Mouse (Mus musculus): ENCODE results near the gene Rnf185. TPM values are rescaled to one million over a fixed set of nuclear protein-coding genes. Genes with fewer than 3 reads are reported as not detected.

Rnf185 gene
- total RNA-seq, 2 experiments from 2014 or later, result 15.1 to 16.1 TPM

DNA sequence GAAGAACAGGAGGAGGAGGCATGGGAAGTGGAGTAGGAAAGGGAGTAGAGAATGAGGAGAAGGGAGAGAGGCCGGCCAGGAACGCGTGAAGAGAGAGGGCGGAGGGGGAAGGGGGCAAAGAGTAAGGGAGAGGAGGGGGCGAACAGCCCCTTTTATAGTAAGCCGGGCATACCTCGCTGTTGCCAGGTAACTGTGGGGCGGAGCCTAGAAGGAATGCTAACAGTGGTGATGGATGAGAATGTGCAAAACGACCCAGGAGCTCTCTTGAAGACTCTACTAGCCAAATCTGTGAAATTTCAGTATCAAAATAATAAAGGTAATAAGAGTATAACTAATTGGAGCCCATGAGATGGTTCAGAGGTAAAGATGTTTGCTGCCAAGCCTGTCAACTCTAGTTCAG, 606 bp upstream of the Rnf185 start:
- intact Hi-C loops (cut with DNase I), result no loop called here
- no peak for DNase-seq

DNA sequence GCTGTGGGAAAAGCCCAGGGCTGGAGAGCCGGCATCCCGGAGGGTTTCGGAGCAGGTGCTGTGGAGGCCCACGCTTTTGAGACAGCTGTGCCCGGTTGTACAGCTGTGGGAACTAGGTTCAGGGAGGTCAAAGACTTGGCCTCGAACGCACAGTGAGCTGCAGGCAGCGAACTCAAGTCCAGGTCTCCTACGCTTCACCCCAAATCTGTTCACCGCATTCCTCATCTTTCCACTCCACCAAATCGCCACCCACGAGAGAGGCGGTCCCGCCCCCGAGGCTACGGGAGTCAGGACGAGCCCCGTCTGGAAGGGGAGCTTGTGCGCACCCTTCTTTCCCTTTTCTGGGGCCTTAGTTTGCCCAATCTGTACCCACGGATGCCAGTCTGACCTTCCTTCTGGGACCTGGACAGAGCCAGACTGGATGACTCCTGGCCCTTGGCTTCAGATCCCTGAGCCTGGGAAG, 431 bp downstream of the Rnf185 start:
- intact Hi-C loops (cut with DNase I), result no loop called here
- DNase-seq, result peak in 1 of 2 experiments; percentile 45

DNA sequence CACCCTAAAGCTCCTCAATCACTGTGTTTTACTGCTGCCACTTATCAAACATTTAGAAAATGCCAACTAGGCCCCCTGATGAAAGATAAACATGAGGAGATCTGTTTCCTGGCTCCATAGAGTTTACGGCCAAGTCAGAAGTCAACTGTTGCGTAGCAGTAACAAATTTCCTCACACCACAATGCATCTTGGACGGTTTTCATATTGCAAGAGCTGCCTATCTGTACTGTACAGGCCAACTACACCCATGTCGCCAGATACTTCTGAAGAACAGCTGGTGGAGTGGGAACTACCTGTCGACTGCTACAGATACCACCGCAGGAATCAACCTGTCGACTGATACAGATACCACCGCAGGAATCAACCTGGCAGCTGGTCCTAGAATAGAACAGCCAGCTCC, 7.3 kb downstream of the Rnf185 start:
- DNase-seq, result no peak
- intact Hi-C loops (cut with DNase I), result no loop called here

DNA sequence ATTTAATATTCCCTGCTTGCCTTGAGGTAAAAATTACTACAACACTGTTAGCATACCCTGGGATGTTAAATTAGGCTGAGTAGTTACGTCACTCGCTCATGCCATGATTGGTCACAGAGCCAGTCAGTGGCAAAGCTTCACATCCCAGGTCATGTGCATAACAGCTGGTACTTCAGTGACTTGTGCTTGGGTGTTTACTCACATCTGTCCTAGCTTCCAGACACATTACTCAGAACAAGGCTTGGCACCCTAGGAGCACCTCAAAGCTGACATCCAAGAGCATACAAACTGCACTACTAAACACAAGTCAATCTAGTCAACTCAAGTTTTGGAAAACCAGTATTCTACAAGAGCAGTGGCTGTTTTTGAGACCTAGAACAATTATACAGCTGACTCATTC, 9.1 kb downstream of the Rnf185 start:
- no peak for DNase-seq
- intact Hi-C loops (cut with DNase I), result no loop called here

DNA sequence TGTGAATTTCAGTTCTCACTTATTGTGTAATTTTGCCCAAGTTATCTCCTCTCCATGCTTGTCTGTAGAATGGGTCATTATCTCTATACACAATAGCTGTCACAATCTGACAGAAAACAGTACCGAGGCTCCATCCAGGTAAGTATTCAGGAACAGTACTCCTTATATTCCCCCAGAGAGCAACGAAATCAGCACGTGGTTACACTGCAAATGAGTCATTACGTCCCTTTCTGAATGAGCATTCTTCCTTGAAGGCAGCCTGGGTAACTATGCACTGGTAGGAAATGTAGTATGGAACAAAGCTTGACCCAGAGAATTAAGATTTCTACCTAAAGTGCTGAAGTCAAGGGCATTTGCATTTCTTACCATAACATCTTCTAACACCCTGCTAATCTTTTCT, 9.5 kb downstream of the Rnf185 start:
- DNase-seq, result no peak
- intact Hi-C loops (cut with DNase I), result no loop called here

DNA sequence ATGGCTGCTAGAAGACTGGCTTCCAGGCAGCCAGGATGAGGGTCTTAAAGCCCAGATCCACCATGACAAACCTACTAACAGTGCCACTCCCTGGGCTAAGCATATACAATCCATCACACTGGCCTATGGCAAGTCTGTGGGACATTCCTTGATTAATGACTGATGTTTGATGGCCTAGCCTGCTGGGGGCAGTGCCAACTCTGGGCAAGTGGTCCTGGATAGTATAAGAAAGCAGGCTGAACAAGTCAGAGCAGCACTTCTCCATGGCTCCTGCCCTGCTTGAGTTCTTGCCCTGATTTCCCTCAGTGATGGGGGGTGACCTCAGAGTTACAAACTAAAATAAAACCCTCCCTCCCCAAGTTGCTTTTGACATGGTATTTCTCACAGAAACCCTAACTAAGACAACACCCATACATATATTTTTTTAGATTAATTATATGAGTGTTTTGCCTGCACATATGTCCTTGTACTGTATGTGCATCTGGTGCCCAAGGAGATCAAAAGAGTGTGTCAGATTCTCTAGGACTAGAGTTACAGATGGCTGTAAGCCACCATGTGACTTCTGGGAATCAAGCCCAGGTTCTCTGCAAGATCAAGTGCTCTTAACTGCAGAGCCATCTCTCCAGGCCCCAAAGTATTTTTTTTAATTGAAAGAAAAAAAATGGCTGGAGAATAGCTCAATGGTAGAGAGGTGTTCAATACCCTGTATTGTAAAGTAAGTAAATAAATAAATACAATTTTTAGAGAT, 10.3 kb downstream of the Rnf185 start:
- intact Hi-C loops (cut with DNase I), result no loop called here
- DNase-seq, result no peak

DNA sequence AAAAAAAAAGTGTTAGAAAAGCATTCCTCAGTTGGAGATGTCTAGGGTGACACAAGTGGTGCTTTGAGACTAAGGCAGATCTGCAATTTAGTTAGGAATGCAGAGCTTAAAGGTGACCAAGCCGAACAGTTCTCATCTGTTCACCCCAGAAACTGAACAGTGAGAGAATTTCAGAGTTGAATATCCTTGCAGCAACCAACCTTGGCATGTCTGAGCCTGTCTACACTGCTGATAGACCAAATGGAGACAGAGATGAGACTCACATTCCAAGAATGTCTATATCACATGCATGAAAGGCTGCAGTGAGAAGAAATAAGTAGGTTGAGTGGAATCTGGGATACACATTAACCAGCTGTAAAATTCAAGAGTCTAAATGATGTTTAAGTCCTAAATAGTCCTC, 14.5 kb downstream of the Rnf185 start:
- DNase-seq, result no peak

DNA sequence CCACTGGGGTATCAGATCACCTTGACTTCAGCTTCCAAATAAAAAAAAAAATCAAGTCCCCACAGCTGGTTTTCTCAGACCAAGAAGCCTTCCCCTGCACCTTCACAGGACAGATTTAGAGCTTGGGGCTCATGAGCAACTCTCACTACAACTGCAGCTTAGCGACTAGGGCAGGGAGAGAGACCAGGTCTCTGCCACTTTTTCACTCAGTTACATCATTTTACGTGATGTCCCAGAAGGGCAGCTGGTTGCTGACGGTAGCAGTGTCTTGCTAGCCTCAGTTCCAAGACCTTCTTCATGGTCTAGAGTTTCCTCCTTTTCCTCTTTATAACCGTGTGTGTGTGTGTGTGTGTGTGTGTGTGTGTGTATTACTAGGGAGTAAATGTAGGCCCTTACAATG, 18.4 kb downstream of the Rnf185 start:
- DNase-seq, result no peak
- intact Hi-C loops (cut with DNase I), result no loop called here

More for the DNA sequence above, 14.5 kb downstream of the Rnf185 start:
- intact Hi-C loops (cut with DNase I), result no loop called here

DNA sequence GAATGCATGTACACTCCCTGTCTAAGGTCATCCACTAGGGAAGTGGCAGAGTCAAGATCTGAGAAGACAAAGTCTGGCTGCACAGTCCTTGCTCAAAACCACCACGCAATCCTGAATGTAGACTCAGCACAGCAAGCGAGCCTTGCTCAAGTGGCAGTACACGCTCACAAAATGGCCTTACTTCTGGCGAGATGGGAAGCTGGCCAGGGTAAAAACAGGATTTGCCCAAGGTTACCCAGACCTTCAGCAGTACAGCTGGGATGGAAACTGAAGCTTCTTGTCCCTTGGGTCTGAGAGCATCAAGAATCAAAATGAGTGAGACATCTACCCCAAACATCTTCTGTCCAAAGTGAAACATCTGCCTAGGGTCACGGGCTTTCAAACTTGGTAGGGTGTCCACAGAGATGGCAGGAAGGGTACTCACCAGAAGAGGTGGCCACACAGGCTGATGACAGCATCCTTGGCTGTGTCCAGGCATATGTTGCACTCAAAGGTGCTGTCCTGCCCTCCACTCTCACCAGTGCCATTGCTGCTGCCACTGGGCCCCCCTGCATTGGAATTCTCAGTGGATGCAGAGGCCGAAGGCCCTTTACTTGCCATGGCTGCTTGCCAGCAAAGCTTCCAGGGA, 20.1 kb downstream of the Rnf185 start:
- intact Hi-C loops (cut with DNase I), result no loop called here
- no peak for DNase-seq

DNA sequence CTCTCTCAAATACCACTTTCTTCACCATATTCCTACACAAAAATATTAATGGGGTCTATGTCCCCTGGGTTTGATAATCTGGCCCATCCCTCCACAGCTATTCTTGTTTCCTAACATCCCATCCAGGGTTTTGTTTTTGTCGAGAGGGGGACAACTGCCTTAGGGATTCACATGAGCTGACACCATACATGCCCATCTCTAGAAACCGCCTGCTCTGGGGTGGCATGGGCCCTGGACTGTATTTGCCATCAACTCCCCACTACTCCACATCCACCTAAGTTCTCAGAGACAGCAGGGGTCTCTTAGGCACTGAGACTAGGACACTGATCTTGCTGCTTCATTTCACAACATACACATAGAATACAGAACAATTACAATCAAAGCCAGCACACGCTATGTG, 20.6 kb downstream of the Rnf185 start:
- no peak for DNase-seq

DNA sequence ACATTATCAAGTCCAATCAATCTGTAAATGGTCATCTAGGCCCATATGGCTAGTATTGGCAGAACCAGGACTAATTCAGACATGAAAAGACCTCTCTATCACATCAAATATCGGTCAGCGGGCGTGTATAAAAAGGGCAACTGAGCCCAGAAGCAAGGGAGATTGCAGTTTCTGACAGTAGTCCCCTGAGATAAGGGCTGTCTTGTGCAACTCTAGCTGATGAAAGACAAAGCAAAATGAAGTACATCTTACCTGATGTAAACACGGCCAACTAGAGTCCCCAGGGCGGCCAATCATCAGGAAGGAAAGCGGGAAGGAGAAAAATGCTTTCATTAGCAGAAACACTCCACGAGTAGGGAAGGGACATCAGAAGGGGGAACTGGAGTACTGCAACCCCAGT, 23.5 kb downstream of the Rnf185 start:
- intact Hi-C loops (cut with DNase I), result no loop called here
- DNase-seq, result no peak

More for the DNA sequence above, 20.6 kb downstream of the Rnf185 start:
- intact Hi-C loops (cut with DNase I), result no loop called here

DNA sequence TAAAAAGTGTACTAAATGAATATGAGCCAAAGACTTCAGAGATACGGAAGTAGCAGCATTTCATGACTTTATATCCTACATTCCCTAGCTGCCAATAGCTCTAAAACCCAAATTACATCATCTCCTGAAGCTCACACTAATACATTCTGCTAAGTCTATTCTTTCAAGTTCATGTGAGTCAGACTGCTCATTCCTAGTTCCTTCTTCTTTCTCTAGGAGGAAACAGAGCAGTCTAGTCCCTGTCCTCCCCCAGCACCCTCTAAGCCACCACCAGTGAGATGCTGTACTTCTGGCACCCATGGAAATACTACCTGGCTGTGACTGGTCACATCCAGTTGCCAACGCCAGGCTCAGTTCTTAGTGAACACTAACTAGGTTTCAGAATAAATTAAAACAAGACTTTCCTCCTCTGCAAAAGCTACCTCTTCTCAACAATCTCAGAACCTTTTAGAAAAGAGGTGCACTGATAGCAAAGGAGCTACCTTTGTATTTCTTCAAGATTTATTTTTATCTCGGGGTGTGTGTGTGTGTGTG, 24.4 kb downstream of the Rnf185 start:
- intact Hi-C loops (cut with DNase I), result no loop called here
- DNase-seq, result no peak

DNA sequence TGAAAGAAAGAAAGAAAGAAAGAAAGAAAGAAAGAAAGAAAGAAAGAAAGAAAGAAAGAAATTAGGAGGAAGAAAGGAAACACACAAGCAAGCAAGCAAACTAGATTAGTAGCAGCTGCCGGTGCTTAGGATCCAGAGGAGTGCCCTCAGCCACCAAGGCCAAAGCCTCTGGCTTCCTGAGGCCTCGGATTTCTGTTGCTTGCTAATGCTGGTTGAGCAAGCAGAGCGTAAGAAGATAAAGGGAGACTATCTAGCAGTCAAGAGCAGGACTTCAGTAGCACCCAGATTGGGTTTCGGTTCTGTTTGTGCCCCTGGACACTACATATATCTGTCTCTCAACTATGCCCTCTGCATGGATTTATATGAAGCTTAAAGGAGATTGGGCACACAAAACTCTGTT, 29.9 kb downstream of the Rnf185 start:
- intact Hi-C loops (cut with DNase I), result no loop called here

DNA sequence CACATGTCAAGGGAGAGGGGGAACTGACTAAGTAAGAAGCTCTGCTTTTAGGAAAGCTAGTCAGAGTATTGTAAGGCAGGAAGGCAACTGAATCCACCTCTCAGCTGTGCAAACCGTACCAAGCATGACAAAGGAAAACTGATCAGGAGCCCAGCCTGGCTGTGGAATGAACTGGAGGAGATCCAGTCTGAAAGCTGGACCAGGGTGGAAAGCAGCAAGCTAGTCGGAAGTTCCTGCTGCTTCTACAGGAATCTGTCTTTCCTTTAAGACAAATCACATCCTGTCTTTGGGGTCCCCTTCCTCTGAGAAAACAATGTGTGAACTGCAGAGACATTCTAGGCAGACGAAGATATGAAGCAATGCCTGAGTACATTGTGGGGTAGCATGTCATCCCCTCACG, 33.4 kb downstream of the Rnf185 start:
- intact Hi-C loops (cut with DNase I), result no loop called here
- DNase-seq, result no peak

More for the DNA sequence above, 29.9 kb downstream of the Rnf185 start:
- DNase-seq, result no peak

DNA sequence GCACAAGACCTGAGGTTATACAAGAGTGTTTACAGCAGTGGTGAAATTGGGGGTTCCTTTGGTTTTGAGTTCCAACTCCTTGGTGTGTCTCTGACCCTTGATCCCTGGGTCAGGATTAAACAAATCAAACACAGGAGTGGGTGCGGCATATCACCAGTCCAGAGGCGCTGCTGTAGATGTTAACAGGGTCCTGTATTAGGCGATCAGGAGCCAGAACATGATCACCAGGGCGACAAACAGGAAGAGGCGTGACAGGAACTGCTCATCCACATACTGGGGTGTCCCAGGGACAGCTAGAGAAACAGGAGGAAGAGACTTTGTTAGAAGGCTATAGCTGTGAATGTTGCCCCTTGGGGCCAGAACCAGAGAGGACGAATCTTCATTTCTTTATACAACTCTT, 34.4 kb downstream of the Rnf185 start:
- intact Hi-C loops (cut with DNase I), result no loop called here
- no peak for DNase-seq

DNA sequence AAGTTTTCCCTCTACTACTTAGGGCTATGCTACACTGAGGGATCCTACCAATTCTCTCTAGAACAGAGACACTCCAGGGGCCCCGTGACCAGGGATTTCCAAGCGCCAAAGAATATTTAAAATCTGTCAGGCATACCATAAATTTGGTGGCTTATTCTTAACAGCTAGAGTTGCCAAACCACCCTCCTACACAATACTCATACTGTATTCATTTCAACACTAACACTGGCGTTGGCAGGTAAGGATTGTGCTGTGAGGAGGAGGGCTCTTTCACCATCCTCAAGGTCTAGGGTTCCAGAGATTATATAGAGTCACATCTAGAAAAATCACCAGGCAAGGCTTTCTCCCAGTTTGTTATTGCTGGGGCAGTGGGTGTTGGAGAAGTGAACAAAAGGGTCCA, 35.8 kb downstream of the Rnf185 start:
- intact Hi-C loops (cut with DNase I), result no loop called here
- no peak for DNase-seq

DNA sequence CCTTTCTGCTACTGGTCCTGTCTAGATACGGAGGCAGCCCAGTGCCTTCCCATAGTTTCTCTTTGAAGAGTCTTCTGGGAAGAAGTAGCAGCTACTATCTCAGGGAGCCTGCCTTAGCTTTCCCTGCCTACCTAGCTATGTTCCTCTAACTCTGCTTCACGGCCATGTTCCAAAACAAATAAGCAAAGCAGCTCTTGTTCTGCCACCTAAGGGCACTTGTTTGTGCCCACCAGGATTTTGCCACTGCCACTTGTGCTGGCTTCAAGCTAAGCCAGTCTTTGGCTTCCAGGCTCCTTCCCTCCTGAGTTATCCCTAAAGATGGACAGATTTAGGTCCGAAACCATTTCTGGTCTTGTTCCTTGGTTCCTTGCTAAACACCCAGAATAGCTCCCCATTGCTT, 40.1 kb downstream of the Rnf185 start:
- no peak for DNase-seq
- intact Hi-C loops (cut with DNase I), result no loop called here

DNA sequence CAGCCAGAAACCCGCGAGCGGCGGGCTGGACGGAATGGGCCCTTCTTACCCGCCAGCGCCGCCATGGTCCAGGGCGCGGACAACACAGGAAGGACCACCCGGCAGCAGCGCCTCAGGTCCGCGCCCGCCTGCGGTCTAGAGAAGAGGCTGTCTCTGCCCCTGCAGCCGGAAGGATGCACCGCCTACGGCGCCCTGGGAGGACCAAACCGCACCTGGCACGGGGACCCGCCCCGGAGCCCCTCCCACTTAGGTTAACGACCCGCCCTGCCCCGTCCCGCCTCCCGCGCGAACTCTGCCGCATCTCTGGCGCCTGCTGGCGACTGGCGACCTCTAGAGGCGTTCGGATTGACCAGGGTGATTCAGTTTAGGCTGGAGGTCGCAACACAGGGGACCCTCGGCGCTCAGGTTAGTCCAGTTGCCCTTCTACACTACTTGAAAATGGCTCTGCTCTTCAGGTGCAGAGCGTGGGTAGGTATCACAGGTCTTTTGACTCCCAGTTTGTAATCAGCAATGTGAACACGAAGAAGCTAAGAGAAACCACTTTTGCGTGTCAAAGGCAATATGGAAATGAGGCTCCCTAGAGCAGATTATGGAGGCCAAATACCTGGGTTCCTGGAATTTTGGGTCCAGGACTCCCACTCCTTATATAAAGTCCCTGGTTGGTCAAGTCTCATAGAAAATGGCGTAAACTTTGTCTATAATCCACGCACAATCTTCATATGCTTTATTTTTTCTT, 43.0 kb downstream of the Rnf185 start, which contains the start of gene Limk2:
Gene Limk2, minus strand, starts transcription at position 193 of the 736 bp plus-strand sequence.
- intact Hi-C loops (cut with DNase I), result loop anchor here (1.0 to 2.0 kb wide), 2 partner anchors 22 to 60 kb away; no protein-coding TSS in a partner anchor
- DNase-seq, result peak; percentile 84 to 90

DNA sequence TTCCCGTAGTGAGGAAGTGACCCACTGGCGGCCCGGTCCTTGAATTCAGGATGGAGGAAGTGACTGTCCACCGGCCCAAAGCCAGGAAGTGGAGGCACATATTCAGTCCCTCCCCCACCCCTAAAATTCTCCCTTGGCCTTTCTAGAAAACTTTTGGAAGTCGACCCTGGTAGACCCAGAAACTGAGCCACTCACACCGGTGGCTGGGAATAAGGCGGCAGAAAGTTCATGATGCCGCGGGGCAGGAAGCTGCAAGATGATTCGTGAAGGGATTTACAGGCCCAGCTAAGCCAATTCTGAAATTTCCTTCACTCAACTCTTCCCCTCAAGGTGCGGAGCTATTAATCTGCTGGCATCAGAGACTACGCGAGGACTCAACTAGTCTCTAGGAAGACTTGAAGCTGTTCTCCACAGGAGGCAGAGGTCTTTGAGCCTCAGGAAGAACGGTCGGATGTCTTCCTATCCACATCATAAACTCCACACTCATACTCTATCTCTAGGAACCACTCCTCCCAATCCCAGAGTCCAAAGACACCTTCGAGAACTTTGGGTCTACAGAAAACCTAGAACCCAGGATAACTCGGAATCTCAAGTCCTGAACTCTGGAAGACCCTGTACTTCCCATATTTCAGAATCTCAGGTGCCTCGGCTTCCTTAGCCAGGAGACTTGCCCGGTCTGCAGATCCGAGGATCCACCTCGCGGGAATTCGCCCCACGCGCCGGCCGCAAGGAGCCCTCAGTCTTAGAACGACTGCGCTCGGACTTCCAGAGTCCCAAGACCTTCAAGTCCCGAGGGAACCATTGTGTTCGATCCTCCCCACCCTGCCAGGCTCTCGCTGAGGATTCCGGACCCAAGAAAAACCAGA, 43.8 kb downstream of the Rnf185 start:
- intact Hi-C loops (cut with DNase I), result loop anchor here (2.0 kb wide), 1 partner anchor 60 kb away; no protein-coding TSS in a partner anchor
- DNase-seq, result no peak

Data from gastrocnemius, postnatal 36 days (tissue).